Comparison of ENCODE assay signal across 14 mouse cellular contexts in genomic region chr3:107690366-107690765, GRCm38 (mm10). TPM values are rescaled to one million over a fixed set of nuclear protein-coding genes. Genes with fewer than 3 reads are reported as not detected.
DNase-seq lines count a peak whose midpoint lies in the region; ATAC-seq and TF ChIP-seq lines count a peak whose summit lies in the region.
"Had no signal": no experiment of that assay in that cellular context is flagged by ENCODE, and none has a peak within 500 bp of the region (broad histone marks: within the 10 kb centered on the region; RNA-seq: fewer than 3 reads in every experiment).

No protein-coding gene starts in this region.

- H3K27ac ChIP-seq in intestine, postnatal 0 days (ENCODE audit: low read depth, low read length) = no peak overlapping the region
- H3K27ac ChIP-seq in intestine, embryonic 15.5 days = no peak overlapping the region
- peak overlapping the region; percentile 57; the same call in 1 of the 2 replicates for H3K27ac ChIP-seq in stomach, embryonic 16.5 days (ENCODE audit: low read length)
- no peak overlapping the region for H3K27ac ChIP-seq in forebrain, embryonic 11.5 days (ENCODE audit: low read depth, low read length)
- H3K27ac ChIP-seq: macrophage; neural tube, embryonic 12.5 days had no signal

- H3K4me3 ChIP-seq in intestine, postnatal 0 days (ENCODE audit: low read depth, low read length) = no peak overlapping the region
- H3K4me3 ChIP-seq in intestine, embryonic 15.5 days (replicated peaks) = no peak overlapping the region
- no peak overlapping the region for H3K4me3 ChIP-seq in stomach, embryonic 16.5 days (replicated peaks; ENCODE audit: low read length)
- H3K4me3 ChIP-seq in forebrain, embryonic 11.5 days (ENCODE audit: low read depth, low read length) = no peak overlapping the region
- H3K4me3 ChIP-seq: neural tube, embryonic 12.5 days had no signal

- peak; percentile 50; the same call in 1 of the 2 replicates for ATAC-seq in cerebellum, adult (ENCODE audit: insufficient number of reproducible peaks, low FRiP score, low TSS enrichment)
- ATAC-seq in intestine, postnatal 0 days = peak; percentile 26; the same call in 1 of the 2 replicates
- no peak for ATAC-seq in intestine, embryonic 15.5 days
- ATAC-seq in stomach, embryonic 16.5 days (ENCODE audit: insufficient read depth, low FRiP score) = no peak
- no peak for ATAC-seq in forebrain, embryonic 11.5 days (replicated peaks; ENCODE audit: low FRiP score)

- DNase-seq in cerebellum, postnatal 14 days = no peak
- peak; percentile 17 for DNase-seq in ovary, adult 18-20 months (ENCODE audit: low spot score)
- DNase-seq in ovary, postnatal 14 days (ENCODE audit: low spot score) = no peak
- no peak for DNase-seq in forebrain, embryonic 11.5 days (ENCODE audit: low spot score)
- DNase-seq: kidney, postnatal 25 days had no signal

- H3K36me3 ChIP-seq in intestine, postnatal 0 days (ENCODE audit: control insufficient read depth, insufficient read depth) = no peaks in the 10 kb centered on the region
- no peaks in the 10 kb centered on the region for H3K36me3 ChIP-seq in intestine, embryonic 15.5 days
- H3K36me3 ChIP-seq in stomach, embryonic 16.5 days (ENCODE audit: control insufficient read depth, insufficient read depth, low read length) = no peaks in the 10 kb centered on the region
- H3K36me3 ChIP-seq in forebrain, embryonic 11.5 days (ENCODE audit: control insufficient read depth, insufficient read depth, low read length) = no peaks in the 10 kb centered on the region
- H3K36me3 ChIP-seq: neural tube, embryonic 12.5 days had no signal

- 58% methylated on average over 2 of the region's 2 CpGs for WGBS in intestine, postnatal 0 days
- WGBS in intestine, embryonic 15.5 days = 70% methylated on average over 2 of the region's 2 CpGs
- 63% methylated on average over 2 of the region's 2 CpGs for WGBS in stomach, embryonic 16.5 days
- 79% methylated on average over 2 of the region's 2 CpGs for WGBS in forebrain, embryonic 11.5 days

- H3K9ac ChIP-seq in intestine, postnatal 0 days (ENCODE audit: low read depth, low read length) = no peak overlapping the region
- no peak overlapping the region for H3K9ac ChIP-seq in intestine, embryonic 15.5 days
- H3K9ac ChIP-seq in stomach, embryonic 16.5 days (ENCODE audit: low read length) = no peak overlapping the region
- no peak overlapping the region for H3K9ac ChIP-seq in forebrain, embryonic 11.5 days (ENCODE audit: low read length)
- H3K9ac ChIP-seq: neural tube, embryonic 12.5 days had no signal

- H3K27me3 ChIP-seq in intestine, postnatal 0 days (replicated peaks; ENCODE audit: control insufficient read depth, insufficient read depth, low read length) = no peaks in the 10 kb centered on the region
- H3K27me3 ChIP-seq in intestine, embryonic 15.5 days (replicated peaks) = no peaks in the 10 kb centered on the region
- H3K27me3 ChIP-seq in stomach, embryonic 16.5 days (ENCODE audit: control insufficient read depth, insufficient read depth, low read length) = no peaks in the 10 kb centered on the region
- no peaks in the 10 kb centered on the region for H3K27me3 ChIP-seq in forebrain, embryonic 11.5 days (ENCODE audit: control insufficient read depth, insufficient read depth, low read length)
- H3K27me3 ChIP-seq: neural tube, embryonic 12.5 days had no signal

- H3K4me1 ChIP-seq in intestine, postnatal 0 days (replicated peaks; ENCODE audit: control insufficient read depth, insufficient read depth, low read length) = peaks cover 14% of the 10 kb centered on the region; the same call in 1 of the 2 replicates
- H3K4me1 ChIP-seq in intestine, embryonic 15.5 days (replicated peaks) = peaks cover 28% of the 10 kb centered on the region
- H3K4me1 ChIP-seq in stomach, embryonic 16.5 days (ENCODE audit: control insufficient read depth, insufficient read depth, low read length) = peaks cover 40% of the 10 kb centered on the region
- H3K4me1 ChIP-seq in forebrain, embryonic 11.5 days (replicated peaks; ENCODE audit: control insufficient read depth, insufficient read depth, low read length) = peaks cover 5% of the 10 kb centered on the region; the same call in 1 of the 2 replicates

- no peak overlapping the region for H3K4me2 ChIP-seq in intestine, postnatal 0 days (replicated peaks; ENCODE audit: low read depth)
- H3K4me2 ChIP-seq in intestine, embryonic 15.5 days (replicated peaks) = no peak overlapping the region
- no peak overlapping the region for H3K4me2 ChIP-seq in stomach, embryonic 16.5 days (ENCODE audit: low read depth, low read length)
- no peak overlapping the region for H3K4me2 ChIP-seq in forebrain, embryonic 11.5 days (ENCODE audit: low read depth, low read length, severe bottlenecking)
- H3K4me2 ChIP-seq: neural tube, embryonic 12.5 days had no signal

- TF ChIP-seq CTCF in intestine, postnatal 0 days (IDR thresholded peaks at IDR 0.05; ENCODE audit: low read depth) = no peak

- H3K9me3 ChIP-seq in intestine, postnatal 0 days (ENCODE audit: control insufficient read depth) = no peaks in the 10 kb centered on the region
- no peaks in the 10 kb centered on the region for H3K9me3 ChIP-seq in intestine, embryonic 15.5 days
- no peaks in the 10 kb centered on the region for H3K9me3 ChIP-seq in stomach, embryonic 16.5 days (replicated peaks; ENCODE audit: control insufficient read depth, low read length)
- no peaks in the 10 kb centered on the region for H3K9me3 ChIP-seq in forebrain, embryonic 11.5 days (ENCODE audit: control insufficient read depth, low read length)
- H3K9me3 ChIP-seq: neural tube, embryonic 12.5 days had no signal

RNA-seq across cellular contexts. Expression of gene Ahcyl1, which starts 6.0 kb away (rescaled TPM):
- polyA plus RNA-seq in intestine, postnatal 0 days (2015; fragmentation: Nextera tagmentation; extraction: Ambion mirVana) = 37.8 and 39.0 TPM in 2 replicates
- polyA plus RNA-seq in intestine, embryonic 15.5 days (2015; fragmentation: Nextera tagmentation; extraction: Ambion mirVana) = 77.6 and 79.8 TPM in 2 replicates
- 65.8 and 71.2 TPM in 2 replicates for polyA plus RNA-seq in stomach, embryonic 16.5 days (2015; fragmentation: Nextera tagmentation; extraction: Ambion mirVana)
- polyA plus RNA-seq in forebrain, embryonic 11.5 days (2014; fragmentation: Nextera tagmentation; extraction: Ambion mirVana) = 122 and 127 TPM in 2 replicates

RNA-seq across cellular contexts. Expression of gene Strip1, which starts 58.9 kb away (rescaled TPM):
- 17.8 and 18.0 TPM in 2 replicates for polyA plus RNA-seq in intestine, postnatal 0 days (2015; fragmentation: Nextera tagmentation; extraction: Ambion mirVana)
- 37.3 and 39.0 TPM in 2 replicates for polyA plus RNA-seq in intestine, embryonic 15.5 days (2015; fragmentation: Nextera tagmentation; extraction: Ambion mirVana)
- polyA plus RNA-seq in stomach, embryonic 16.5 days (2015; fragmentation: Nextera tagmentation; extraction: Ambion mirVana) = 32.7 and 36.4 TPM in 2 replicates
- polyA plus RNA-seq in forebrain, embryonic 11.5 days (2014; fragmentation: Nextera tagmentation; extraction: Ambion mirVana) = 92.2 and 100 TPM in 2 replicates

RNA-seq across cellular contexts. Expression of gene Gm10961, which starts 59.2 kb away (rescaled TPM):
- not detected in 2 replicates for polyA plus RNA-seq in intestine, postnatal 0 days (2015; fragmentation: Nextera tagmentation; extraction: Ambion mirVana)
- polyA plus RNA-seq in intestine, embryonic 15.5 days (2015; fragmentation: Nextera tagmentation; extraction: Ambion mirVana) = not detected in 2 replicates
- not detected in 2 replicates for polyA plus RNA-seq in stomach, embryonic 16.5 days (2015; fragmentation: Nextera tagmentation; extraction: Ambion mirVana)
- polyA plus RNA-seq in forebrain, embryonic 11.5 days (2014; fragmentation: Nextera tagmentation; extraction: Ambion mirVana) = not detected in 2 replicates
- polyA plus RNA-seq: frontal cortex, adult 2 months; heart, postnatal 0 days; limb, embryonic 11.5 days; macrophage; neural tube, embryonic 12.5 days had no signal

Comparison
In these comparisons a context has a peak if more than half of its experiments do, and no peak if none do; other contexts are left out.
1. ATAC-seq: peak in cerebellum, adult (single experiment) and intestine, postnatal 0 days (single experiment); none in intestine, embryonic 15.5 days (single experiment), stomach, embryonic 16.5 days (single experiment) and forebrain, embryonic 11.5 days (single experiment).